Mouse (Mus musculus): ENCODE data around the gene Slc35d3. TPM values are rescaled to one million over a fixed set of nuclear protein-coding genes. Genes with fewer than 3 reads are reported as not detected.

Slc35d3 gene
- polyA plus RNA-seq, 1 experiment from 2014 or later: 2.2 TPM

- 91% methylated on average over 5 of the region's 5 CpGs for WGBS
- Histone ChIP-seq H3K4me3 (no peak overlapping the region), H3K4me2 (no peak overlapping the region), H3K9ac (no peak overlapping the region), H3K9me3 (no peaks in the 10 kb centered on the region), H3K4me1 (no peaks in the 10 kb centered on the region), H3K36me3 (replicated peaks) (no peaks in the 10 kb centered on the region), H3K27me3 (replicated peaks) (no peaks in the 10 kb centered on the region), H3K27ac (no peak overlapping the region)
- ATAC-seq (replicated peaks): no peak
Observed at GRCm38 (mm10) chr10:19875346-19875745, 24.1 kb upstream of the Slc35d3 start.

GRCm38 (mm10) chr10:19855597-19856306 is 4.5 kb upstream of the Slc35d3 start:
- no peak overlapping the region for H3K9ac ChIP-seq
- H3K4me2 ChIP-seq: no peak overlapping the region
- H3K27me3 ChIP-seq (replicated peaks): peaks cover 37% of the 10 kb centered on the region
- no peak overlapping the region for H3K4me3 ChIP-seq
- 92% methylated on average over 7 of the region's 7 CpGs for WGBS
- H3K9me3 ChIP-seq: no peaks in the 10 kb centered on the region
- H3K27ac ChIP-seq: no peak overlapping the region
- H3K4me1 ChIP-seq: peaks cover 19% of the 10 kb centered on the region
- ATAC-seq (replicated peaks): no peak
- H3K36me3 ChIP-seq (replicated peaks): no peaks in the 10 kb centered on the region

- no peak overlapping the region for H3K27ac ChIP-seq
- H3K4me3 ChIP-seq: no peak overlapping the region
- WGBS: 75% methylated on average over 2 of the region's 2 CpGs
- no peak for ATAC-seq (replicated peaks)
- no peaks in the 10 kb centered on the region for H3K36me3 ChIP-seq (replicated peaks)
- no peak overlapping the region for H3K9ac ChIP-seq
- H3K27me3 ChIP-seq (replicated peaks): peaks cover 58% of the 10 kb centered on the region
- peaks cover 36% of the 10 kb centered on the region for H3K4me1 ChIP-seq
- no peaks in the 10 kb centered on the region for H3K9me3 ChIP-seq
- no peak overlapping the region for H3K4me2 ChIP-seq
Observed at GRCm38 (mm10) chr10:19853609-19854008, 2.4 kb upstream of the Slc35d3 start.

- WGBS: 33% methylated on average over 6 of the region's 6 CpGs
- Histone ChIP-seq H3K36me3 (replicated peaks) (no peaks in the 10 kb centered on the region), H3K4me2 (peak overlapping the region; percentile 99; the same call in 1 of the 2 replicates), H3K27me3 (replicated peaks) (peaks cover 62% of the 10 kb centered on the region), H3K27ac (no peak overlapping the region), H3K9ac (no peak overlapping the region), H3K9me3 (no peaks in the 10 kb centered on the region), H3K4me3 (no peak overlapping the region), H3K4me1 (peaks cover 36% of the 10 kb centered on the region)
- ATAC-seq (replicated peaks): no peak
Observed at GRCm38 (mm10) chr10:19852776-19853175, 1.5 kb upstream of the Slc35d3 start.

- peak overlapping the region; percentile 56 for H3K4me3 ChIP-seq
- H3K36me3 ChIP-seq (replicated peaks): no peaks in the 10 kb centered on the region
- peak overlapping the region; percentile 99 for H3K4me2 ChIP-seq
- peaks cover 62% of the 10 kb centered on the region for H3K27me3 ChIP-seq (replicated peaks)
- H3K9ac ChIP-seq: peak overlapping the region; percentile 29
- no peak overlapping the region for H3K27ac ChIP-seq
- ATAC-seq (replicated peaks): peak; percentile 78
- WGBS: under 1% methylated on average over 36 of the region's 36 CpGs
- H3K4me1 ChIP-seq: peaks cover 36% of the 10 kb centered on the region
- no peaks in the 10 kb centered on the region for H3K9me3 ChIP-seq
Observed at GRCm38 (mm10) chr10:19850544-19850997, 688 bp downstream of the Slc35d3 start.

- H3K4me3 ChIP-seq: peak overlapping the region; percentile 56
- WGBS: under 1% methylated on average over 31 of the region's 32 CpGs
- H3K27ac ChIP-seq: no peak overlapping the region
- peak; percentile 65 for ATAC-seq (replicated peaks)
- H3K9ac ChIP-seq: peak overlapping the region; percentile 28; the same call in 1 of the 2 replicates
- no peaks in the 10 kb centered on the region for H3K36me3 ChIP-seq (replicated peaks)
- H3K4me2 ChIP-seq: peak overlapping the region; percentile 99
- H3K27me3 ChIP-seq (replicated peaks): peaks cover 62% of the 10 kb centered on the region
- H3K9me3 ChIP-seq: no peaks in the 10 kb centered on the region
- H3K4me1 ChIP-seq: peaks cover 36% of the 10 kb centered on the region
Observed at GRCm38 (mm10) chr10:19849771-19850365, 1.4 kb downstream of the Slc35d3 start.

GRCm38 (mm10) chr10:19848928-19849770 is 2.1 kb downstream of the Slc35d3 start:
- peaks cover 57% of the 10 kb centered on the region for H3K27me3 ChIP-seq (replicated peaks)
- H3K9ac ChIP-seq: no peak overlapping the region; the same call in 1 of the 2 replicates
- no peak overlapping the region for H3K27ac ChIP-seq
- H3K4me3 ChIP-seq: peak overlapping the region; percentile 56
- ATAC-seq (replicated peaks): peak; percentile 19; the same call in 1 of the 2 replicates
- peaks cover 36% of the 10 kb centered on the region for H3K4me1 ChIP-seq
- WGBS: 7% methylated on average over 44 of the region's 44 CpGs
- no peaks in the 10 kb centered on the region for H3K9me3 ChIP-seq
- no peaks in the 10 kb centered on the region for H3K36me3 ChIP-seq (replicated peaks)
- peak overlapping the region; percentile 99 for H3K4me2 ChIP-seq

- no peak overlapping the region for H3K4me2 ChIP-seq
- ATAC-seq (replicated peaks): no peak
- no peaks in the 10 kb centered on the region for H3K4me1 ChIP-seq
- 88% methylated on average over 5 of the region's 5 CpGs for WGBS
- H3K9ac ChIP-seq: no peak overlapping the region
- H3K27ac ChIP-seq: no peak overlapping the region
- H3K36me3 ChIP-seq (replicated peaks): no peaks in the 10 kb centered on the region
- no peaks in the 10 kb centered on the region for H3K9me3 ChIP-seq
- H3K4me3 ChIP-seq: no peak overlapping the region
- H3K27me3 ChIP-seq (replicated peaks): no peaks in the 10 kb centered on the region; the same call in 1 of the 2 replicates
Observed at GRCm38 (mm10) chr10:19839836-19840235, 11.4 kb downstream of the Slc35d3 start.

GRCm38 (mm10) chr10:19835887-19836710 is 15.2 kb downstream of the Slc35d3 start:
- WGBS: 56% methylated on average over 8 of the region's 8 CpGs
- Histone ChIP-seq H3K36me3 (replicated peaks) (no peaks in the 10 kb centered on the region), H3K27ac (no peak overlapping the region), H3K9ac (no peak overlapping the region), H3K4me2 (no peak overlapping the region), H3K9me3 (no peaks in the 10 kb centered on the region), H3K27me3 (replicated peaks) (no peaks in the 10 kb centered on the region), H3K4me3 (no peak overlapping the region), H3K4me1 (no peaks in the 10 kb centered on the region)
- peak; percentile 59; the same call in 1 of the 2 replicates for ATAC-seq (replicated peaks)

GRCm38 (mm10) chr10:19834222-19834621 is 17.0 kb downstream of the Slc35d3 start:
- Histone ChIP-seq H3K4me2 (no peak overlapping the region), H3K4me3 (no peak overlapping the region), H3K27ac (no peak overlapping the region), H3K4me1 (no peaks in the 10 kb centered on the region), H3K36me3 (replicated peaks) (no peaks in the 10 kb centered on the region), H3K27me3 (replicated peaks) (no peaks in the 10 kb centered on the region), H3K9me3 (no peaks in the 10 kb centered on the region), H3K9ac (no peak overlapping the region)
- 97% methylated on average over 6 of the region's 6 CpGs for WGBS
- no peak for ATAC-seq (replicated peaks)

GRCm38 (mm10) chr10:19831072-19831849 is 20.0 kb downstream of the Slc35d3 start:
- Histone ChIP-seq H3K27me3 (replicated peaks) (no peaks in the 10 kb centered on the region), H3K4me3 (no peak overlapping the region), H3K9ac (no peak overlapping the region), H3K9me3 (no peaks in the 10 kb centered on the region), H3K36me3 (replicated peaks) (no peaks in the 10 kb centered on the region), H3K4me1 (no peaks in the 10 kb centered on the region), H3K27ac (no peak overlapping the region), H3K4me2 (no peak overlapping the region)
- ATAC-seq (replicated peaks): no peak
- WGBS: 90% methylated on average over 5 of the region's 5 CpGs
